Mouse (Mus musculus): ENCODE measurements at regions not wholly inside any gene's neighbourhood (a gene's known extent, or its start where the extent isn't known, plus 50 kb on each side); places are given as distances from the start of the nearest gene placed in this dataset.

- TF ChIP-seq CTCF (IDR thresholded peaks at IDR 0.05; ENCODE audit: low read depth, low read length) (no peak), POLR2A (IDR thresholded peaks at IDR 0.05; ENCODE audit: extremely low read depth, insufficient read depth, low read length) (no peak)
Observed at GRCm38 (mm10) chr12:12581271-12582186, 319.6 kb downstream of the Fam49a start.
